Mouse (Mus musculus) E14TG2a.4 (cell line): ENCODE results near the gene Atg13.
"Not testable (repeated sequence)": the region's sequence is repeated elsewhere in the genome, so short reads cannot be mapped to it uniquely, and the experiment has no call there.

ENCODE experiments used
- H3K27me3 ChIP-seq: 2 replicates; pipeline ENCODE4 v1.6.1; 2014; ENCODE audit warnings: low read length, control low read depth; ENCODE audit not compliant: insufficient read depth
- H3K36me3 ChIP-seq: 2 replicates; pipeline ENCODE4 v1.6.1; 2014; ENCODE audit warnings: low read length, control low read depth; ENCODE audit not compliant: insufficient read depth
- H3K4me1 ChIP-seq: replicated peaks from 2 replicates; pipeline ENCODE4 v1.6.1; 2014; ENCODE audit warnings: low read depth, low read length, control low read depth
- H3K4me3 ChIP-seq: replicated peaks from 2 replicates; pipeline ENCODE4 v1.5.1; 2014; ENCODE audit warnings: mild to moderate bottlenecking, low read length
- H3K9me3 ChIP-seq: 2 replicates; pipeline ENCODE4 v1.6.1; 2014; ENCODE audit warnings: low read length, control low read depth
- CTCF ChIP-seq: conservative IDR thresholded peaks from 2 replicates; pipeline ENCODE4 v1.5.1; 2014; ENCODE audit warnings: low read length
- NANOG ChIP-seq: IDR thresholded peaks from 2 replicates; pipeline ENCODE4 v1.6.1; 2014; ENCODE audit warnings: borderline replicate concordance, low read length, mixed read lengths
- POU5F1 ChIP-seq: IDR thresholded peaks from 2 replicates; pipeline ENCODE4 v1.6.1; 2014; ENCODE audit warnings: low read length, borderline replicate concordance

Atg13 gene

GRCm38 (mm10) chr2:91710272-91711234 is at the start of gene Atg13, which contains the start of gene Harbi1:
Atg13 (minus strand) TSS chr2:91710576.
Harbi1 (plus strand) TSS chr2:91710852.
- H3K9me3 ChIP-seq, result no peaks in the 10 kb centered on the region
- no peaks in the 10 kb centered on the region for H3K27me3 ChIP-seq
- H3K36me3 ChIP-seq, result peaks cover 30% of the 10 kb centered on the region
- peaks cover 61% of the 10 kb centered on the region for H3K4me1 ChIP-seq
- peak within 1 kb of the TSS; percentile 100 for H3K4me3 ChIP-seq
- TF ChIP-seq POU5F1 (no peak), NANOG (no peak), CTCF (no peak)

DNA sequence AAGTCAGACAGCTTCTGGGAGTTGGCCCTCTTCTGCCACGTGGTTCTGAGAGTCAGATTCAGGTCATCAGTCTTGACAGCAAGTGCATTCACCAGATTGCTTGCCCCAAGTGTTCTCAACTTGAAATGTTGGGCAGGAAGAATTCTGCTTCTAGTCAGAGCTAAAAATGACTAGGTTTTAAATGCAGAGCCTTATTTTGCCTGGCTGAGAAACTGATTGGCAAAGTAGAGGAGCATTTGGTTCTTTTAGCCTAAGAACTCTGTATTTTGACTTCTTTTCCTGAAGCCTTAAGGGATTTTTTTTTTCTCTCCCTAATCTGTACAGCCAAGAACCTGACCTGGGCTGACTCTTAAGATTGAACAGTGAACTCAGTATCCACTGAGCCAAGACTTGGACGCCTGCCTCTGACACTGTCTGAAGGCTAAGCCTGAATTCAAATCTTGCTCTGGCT is 39.5 kb upstream of the Atg13 start:
- Histone ChIP-seq H3K27me3 (no peaks in the 10 kb centered on the region), H3K9me3 (no peaks in the 10 kb centered on the region), H3K4me1 (peaks cover 23% of the 10 kb centered on the region), H3K4me3 (no peak overlapping the region), H3K36me3 (peaks cover under 1% of the 10 kb centered on the region; the same call in 1 of the 2 replicates)
- TF ChIP-seq NANOG (no peak), POU5F1 (no peak), CTCF (no peak)

DNA sequence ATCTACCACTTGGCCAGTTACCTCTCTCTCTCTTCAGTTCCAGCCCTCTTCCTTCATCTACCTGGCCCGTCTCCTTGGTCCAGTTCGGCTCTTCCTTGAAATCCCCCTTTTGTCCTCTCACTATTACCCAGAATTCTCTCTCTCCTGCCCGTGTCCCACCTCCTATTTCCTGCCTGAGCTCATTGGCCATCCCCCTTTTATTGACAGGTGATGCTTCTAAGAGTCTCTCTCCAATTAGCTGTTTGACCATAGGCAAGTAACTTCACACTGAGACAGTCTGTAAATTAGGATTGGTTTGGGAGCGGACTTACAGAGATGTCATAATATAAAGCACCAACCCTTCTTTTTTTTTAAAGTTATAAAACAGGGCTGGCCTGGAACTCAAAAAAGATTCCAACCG is 34.3 kb upstream of the Atg13 start:
- Histone ChIP-seq H3K4me1 (peaks cover 26% of the 10 kb centered on the region), H3K27me3 (no peaks in the 10 kb centered on the region), H3K4me3 (no peak overlapping the region), H3K9me3 (no peaks in the 10 kb centered on the region), H3K36me3 (no peaks in the 10 kb centered on the region)
- TF ChIP-seq POU5F1, result no peak
- no peak for TF ChIP-seq NANOG
- no peak for TF ChIP-seq CTCF

- no peak for TF ChIP-seq POU5F1
- TF ChIP-seq NANOG, result no peak
- TF ChIP-seq CTCF, result no peak
- H3K4me1 ChIP-seq, result peaks cover 53% of the 10 kb centered on the region
- no peaks in the 10 kb centered on the region for H3K36me3 ChIP-seq
- H3K9me3 ChIP-seq, result no peaks in the 10 kb centered on the region
- no peak overlapping the region for H3K4me3 ChIP-seq
- no peaks in the 10 kb centered on the region for H3K27me3 ChIP-seq
These were observed 29.2 kb upstream of the Atg13 start for GRCm38 (mm10) chr2:91739586-91739985.

DNA sequence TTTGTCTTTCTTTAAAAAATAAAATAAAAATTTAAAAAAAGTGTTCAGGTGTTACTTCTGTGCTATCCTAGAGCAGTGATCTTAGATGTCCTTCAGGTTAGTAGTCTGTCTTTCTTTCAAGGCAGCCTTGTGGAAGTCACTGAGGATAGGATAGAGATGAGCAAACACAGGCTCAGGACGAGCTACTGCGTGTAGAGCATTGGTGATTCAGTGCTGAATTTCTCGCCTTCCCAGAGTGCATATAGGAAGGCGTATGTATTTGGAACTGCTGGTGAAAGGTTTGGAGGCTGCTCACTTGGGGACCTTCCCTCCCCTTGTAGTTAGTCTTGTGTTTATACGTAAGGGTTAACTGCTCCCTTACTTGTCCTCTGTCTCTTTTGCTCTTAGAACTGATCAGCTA is 24.8 kb upstream of the Atg13 start:
- Histone ChIP-seq H3K9me3 (no peaks in the 10 kb centered on the region), H3K4me3 (no peak overlapping the region), H3K36me3 (no peaks in the 10 kb centered on the region), H3K27me3 (no peaks in the 10 kb centered on the region), H3K4me1 (peaks cover 64% of the 10 kb centered on the region)
- TF ChIP-seq CTCF, result no peak
- no peak for TF ChIP-seq POU5F1
- no peak for TF ChIP-seq NANOG

DNA sequence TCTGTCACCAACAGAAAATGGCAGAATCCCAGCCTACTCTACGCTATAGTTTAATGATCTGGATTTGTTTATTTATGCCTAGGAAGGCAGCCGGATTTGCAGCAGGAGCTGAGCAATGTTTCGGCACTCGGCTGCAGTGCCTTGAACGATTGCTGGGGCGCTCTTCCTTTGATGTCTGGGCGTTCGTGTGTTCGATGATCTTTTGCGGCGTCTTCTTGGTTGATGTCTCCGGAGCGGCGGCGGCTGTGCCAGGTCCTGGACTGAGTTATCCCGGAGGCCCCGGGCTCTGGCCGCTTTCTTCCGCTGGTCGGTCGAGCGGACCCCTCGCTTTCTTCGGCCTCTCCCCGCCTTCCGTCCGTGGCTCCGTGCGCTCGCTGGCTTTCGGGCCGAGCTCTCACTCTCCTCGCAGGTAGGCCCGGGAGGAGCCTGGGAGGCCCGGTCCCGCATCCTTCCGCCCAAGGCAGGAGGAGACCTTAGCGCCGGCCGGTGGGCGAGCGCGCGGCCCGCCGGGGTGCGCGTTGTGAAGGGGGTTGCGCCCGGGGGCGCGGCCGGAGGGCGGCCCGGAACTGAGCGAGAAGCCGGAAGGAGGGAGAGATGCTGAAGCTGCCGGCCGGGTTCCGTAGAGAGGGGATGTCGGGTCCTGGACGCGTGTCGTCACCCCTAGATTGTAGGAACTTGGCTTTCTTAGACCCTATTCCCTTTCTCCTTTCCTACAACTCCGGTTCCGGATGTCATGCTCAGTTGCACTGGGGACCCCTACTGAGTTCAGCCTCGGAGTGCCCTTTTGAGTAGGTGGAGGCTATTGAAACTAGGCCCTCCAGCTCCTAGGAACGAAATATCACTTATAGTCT is 19.8 kb upstream of the Atg13 start, which contains the start of gene Ambra1:
Gene Ambra1, plus strand, starts transcription at position 164 of the 851 bp plus-strand sequence.
- Histone ChIP-seq H3K4me3 (peak within 1 kb of the TSS; percentile 97), H3K9me3 (no peaks in the 10 kb centered on the region), H3K4me1 (peaks cover 42% of the 10 kb centered on the region), H3K27me3 (peaks cover 4% of the 10 kb centered on the region; the same call in 1 of the 2 replicates), H3K36me3 (no peaks in the 10 kb centered on the region)
- TF ChIP-seq CTCF (no peak), NANOG (no peak), POU5F1 (no peak)

- peaks cover 4% of the 10 kb centered on the region; the same call in 1 of the 2 replicates for H3K27me3 ChIP-seq
- TF ChIP-seq NANOG (no peak), CTCF (no peak), POU5F1 (no peak)
- peaks cover 36% of the 10 kb centered on the region for H3K4me1 ChIP-seq
- no peaks in the 10 kb centered on the region for H3K36me3 ChIP-seq
- peak overlapping the region; percentile 97 for H3K4me3 ChIP-seq
- no peaks in the 10 kb centered on the region for H3K9me3 ChIP-seq
These were observed 19.2 kb upstream of the Atg13 start for GRCm38 (mm10) chr2:91729571-91729970.

DNA sequence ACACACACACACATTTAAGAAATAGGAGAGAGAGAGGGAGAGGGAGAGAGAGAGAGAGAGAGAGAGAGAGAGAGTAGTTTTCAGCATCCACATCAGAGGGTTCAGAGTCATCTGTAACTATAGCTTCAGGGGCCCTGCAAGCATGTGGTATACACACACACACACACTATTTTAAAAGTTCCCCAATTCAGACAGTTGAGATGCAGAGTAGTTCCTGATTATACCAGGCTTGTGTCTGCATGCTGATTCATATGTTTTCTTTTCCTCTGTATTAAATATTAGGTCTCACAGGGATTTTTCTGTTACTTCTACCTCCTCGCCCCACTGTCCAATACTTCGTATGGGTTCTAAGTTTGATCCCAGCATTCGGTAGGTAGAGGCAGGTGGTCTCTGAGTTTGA is 16.6 kb upstream of the Atg13 start:
- TF ChIP-seq NANOG, result no peak
- TF ChIP-seq CTCF, result no peak
- TF ChIP-seq POU5F1, result no peak
- H3K9me3 ChIP-seq, result no peaks in the 10 kb centered on the region
- H3K4me1 ChIP-seq, result peaks cover 20% of the 10 kb centered on the region
- no peaks in the 10 kb centered on the region for H3K36me3 ChIP-seq
- H3K4me3 ChIP-seq, result no peak overlapping the region
- peaks cover 4% of the 10 kb centered on the region; the same call in 1 of the 2 replicates for H3K27me3 ChIP-seq

DNA sequence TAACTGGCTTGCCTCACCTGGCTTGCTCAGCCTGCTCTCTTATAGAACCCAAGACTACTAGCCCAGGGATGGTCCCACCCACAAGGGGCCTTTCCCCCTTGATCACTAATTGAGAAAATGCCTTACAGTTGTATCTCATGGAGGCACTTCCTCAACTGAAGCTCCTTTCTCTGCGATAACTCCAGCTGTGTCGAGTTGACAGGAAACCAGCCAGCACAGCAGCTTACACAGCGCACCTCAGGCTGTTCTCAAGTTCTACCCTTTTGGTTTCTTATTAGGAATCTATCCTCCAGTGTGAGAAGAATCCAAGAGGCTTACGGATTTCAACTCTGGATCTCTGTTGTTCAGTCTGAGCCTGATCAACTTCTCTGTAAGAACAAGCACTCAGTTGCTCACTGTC is 15.1 kb upstream of the Atg13 start:
- peaks cover 14% of the 10 kb centered on the region for H3K36me3 ChIP-seq
- not testable (repeated sequence) for H3K27me3 ChIP-seq, H3K4me1 ChIP-seq, H3K4me3 ChIP-seq, H3K9me3 ChIP-seq
